Mouse (Mus musculus): ENCODE results near the gene Gm8994.

Gene Gm8994

GRCm38 (mm10) chr6:136364008-136364407, 36.7 kb downstream of the Gm8994 start:
- no peak for DNase-seq

- DNase-seq = no peak
Observed at GRCm38 (mm10) chr6:136364430-136365098, 37.2 kb downstream of the Gm8994 start.

GRCm38 (mm10) chr6:136376097-136376496, 48.8 kb downstream of the Gm8994 start:
- DNase-seq = no peak

Measured in kidney, postnatal 4 days (tissue).